Mouse (Mus musculus): ENCODE measurements around the gene Fbh1.

Fbh1 gene

GRCm38 (mm10) chr2:11722564-11722963 lies 54.8 kb downstream of the Fbh1 start:
- DNase-seq (ENCODE audit: inconsistent age in 2 of 2, low spot score in 1 of 2), result no peak

GRCm38 (mm10) chr2:11718573-11718972 lies 58.8 kb downstream of the Fbh1 start:
- DNase-seq (ENCODE audit: inconsistent age in 2 of 2, low spot score in 1 of 2), result no peak

- DNase-seq (ENCODE audit: inconsistent age in 2 of 2, low spot score in 1 of 2), result no peak
These were observed 62.8 kb downstream of the Fbh1 start for GRCm38 (mm10) chr2:11714535-11714934.

GRCm38 (mm10) chr2:11713021-11713420 lies 64.4 kb downstream of the Fbh1 start:
- DNase-seq (ENCODE audit: inconsistent age in 2 of 2, low spot score in 1 of 2), result peak in 1 of 2 experiments; percentile 80

GRCm38 (mm10) chr2:11712483-11712990 lies 64.8 kb downstream of the Fbh1 start:
- DNase-seq (ENCODE audit: inconsistent age in 2 of 2, low spot score in 1 of 2), result peak; percentile 24 to 64

- DNase-seq (ENCODE audit: inconsistent age in 2 of 2, low spot score in 1 of 2), result peak; percentile 21 to 69
These were observed 67.3 kb downstream of the Fbh1 start for GRCm38 (mm10) chr2:11710101-11710500.

GRCm38 (mm10) chr2:11708538-11708937 lies 68.8 kb downstream of the Fbh1 start:
- peak; percentile 13 to 56 for DNase-seq (ENCODE audit: inconsistent age in 2 of 2, low spot score in 1 of 2)

- DNase-seq (ENCODE audit: inconsistent age in 2 of 2, low spot score in 1 of 2), result peak; percentile 51 to 82
These were observed 70.7 kb downstream of the Fbh1 start for GRCm38 (mm10) chr2:11706746-11707065.

GRCm38 (mm10) chr2:11706030-11706745 lies 71.2 kb downstream of the Fbh1 start:
- peak in 1 of 2 experiments; percentile 22 for DNase-seq (ENCODE audit: inconsistent age in 2 of 2, low spot score in 1 of 2)

GRCm38 (mm10) chr2:11705201-11706025 lies 72.0 kb downstream of the Fbh1 start, which contains the start of gene Il15ra:
Gene Il15ra, plus strand, starts transcription at chr2:11705290.
- DNase-seq (ENCODE audit: inconsistent age in 2 of 2, low spot score in 1 of 2), result peak; percentile 86 to 95

- DNase-seq (ENCODE audit: inconsistent age in 2 of 2, low spot score in 1 of 2), result no peak
These were observed 77.5 kb downstream of the Fbh1 start for GRCm38 (mm10) chr2:11699905-11700304.

GRCm38 (mm10) chr2:11698994-11699393 lies 78.4 kb downstream of the Fbh1 start:
- DNase-seq (ENCODE audit: inconsistent age in 2 of 2, low spot score in 1 of 2), result no peak

GRCm38 (mm10) chr2:11695867-11696266 lies 81.5 kb downstream of the Fbh1 start:
- DNase-seq (ENCODE audit: inconsistent age in 2 of 2, low spot score in 1 of 2), result no peak

GRCm38 (mm10) chr2:11694104-11694503 lies 83.3 kb downstream of the Fbh1 start:
- no peak for DNase-seq (ENCODE audit: inconsistent age in 2 of 2, low spot score in 1 of 2)

- DNase-seq (ENCODE audit: inconsistent age in 2 of 2, low spot score in 1 of 2), result peak in 1 of 2 experiments; percentile 49
These were observed 84.0 kb downstream of the Fbh1 start for GRCm38 (mm10) chr2:11693352-11693751.

Measured in adrenal gland, adult (tissue).